Mouse (Mus musculus): ENCODE measurements at regions not wholly inside any gene's neighbourhood (a gene's known extent, or its start where the extent isn't known, plus 50 kb on each side); places are given as distances from the start of the nearest gene placed in this dataset.
"Not testable (repeated sequence)": the region's sequence is repeated elsewhere in the genome, so short reads cannot be mapped to it uniquely, and the experiment has no call there.

- CTCF ChIA-PET: no interaction called here
- DNase-seq (ENCODE audit: low read depth, low spot score): no peak
- in situ Hi-C loops (cut with MboI; ENCODE audit: low pct_unique_long_range_greater_than_20kb): no loop called here
Measured at GRCm38 (mm10) chr1:152241026-152241425, 145.5 kb downstream of the Tsen15 start.

GRCm38 (mm10) chr1:152239376-152239775, 147.1 kb downstream of the Tsen15 start:
- no peak for TF ChIP-seq CTCF (IDR thresholded peaks at IDR 0.05)
- no peak for DNase-seq (ENCODE audit: low read depth, low spot score)
- ATAC-seq: no peak
- CTCF ChIA-PET: no interaction called here
- POLR2A ChIA-PET: no interaction called here
- in situ Hi-C loops (cut with MboI; ENCODE audit: low pct_unique_long_range_greater_than_20kb): no loop called here
- H3K27me3 ChIP-seq: no peaks in the 10 kb centered on the region

More at GRCm38 (mm10) chr1:152241026-152241425, 145.5 kb downstream of the Tsen15 start:
- no peak for ATAC-seq
- no peak for TF ChIP-seq CTCF (IDR thresholded peaks at IDR 0.05)
- POLR2A ChIA-PET: no interaction called here
- H3K27me3 ChIP-seq: no peaks in the 10 kb centered on the region

GRCm38 (mm10) chr1:152235212-152235792, 145.4 kb upstream of the 1700025G04Rik start:
- no peak for TF ChIP-seq CTCF (IDR thresholded peaks at IDR 0.05)
- ChIA-PET CTCF (no interaction called here), POLR2A (no interaction called here)
- in situ Hi-C loops (cut with MboI; ENCODE audit: low pct_unique_long_range_greater_than_20kb): no loop called here
- H3K27me3 ChIP-seq: no peaks in the 10 kb centered on the region
- DNase-seq (ENCODE audit: low read depth, low spot score): no peak
- no peak for ATAC-seq

- CTCF ChIA-PET: no interaction called here
- in situ Hi-C loops (cut with MboI; ENCODE audit: low pct_unique_long_range_greater_than_20kb): no loop called here
Measured at GRCm38 (mm10) chr1:152234716-152235115, 144.8 kb upstream of the 1700025G04Rik start.

GRCm38 (mm10) chr1:152231717-152232202, 141.8 kb upstream of the 1700025G04Rik start:
- POLR2A ChIA-PET: no interaction called here

More at GRCm38 (mm10) chr1:152234716-152235115, 144.8 kb upstream of the 1700025G04Rik start:
- no peak for ATAC-seq
- no peaks in the 10 kb centered on the region for H3K27me3 ChIP-seq
- POLR2A ChIA-PET: no interaction called here
- no peak for DNase-seq (ENCODE audit: low read depth, low spot score)
- TF ChIP-seq CTCF (IDR thresholded peaks at IDR 0.05): no peak

GRCm38 (mm10) chr1:152229709-152230108, 139.8 kb upstream of the 1700025G04Rik start:
- ChIA-PET CTCF (interaction anchor here (1.4 kb wide), 1 partner anchor 10 kb away, joined by 3 read pairs; no protein-coding TSS in a partner anchor), POLR2A (no interaction called here)
- no peaks in the 10 kb centered on the region for H3K27me3 ChIP-seq
- in situ Hi-C loops (cut with MboI; ENCODE audit: low pct_unique_long_range_greater_than_20kb): no loop called here
- ATAC-seq: no peak
- TF ChIP-seq CTCF (IDR thresholded peaks at IDR 0.05): no peak
- no peak for DNase-seq (ENCODE audit: low read depth, low spot score)

More at GRCm38 (mm10) chr1:152231717-152232202, 141.8 kb upstream of the 1700025G04Rik start:
- no peak for DNase-seq (ENCODE audit: low read depth, low spot score)
- CTCF ChIA-PET: interaction anchor here (1.9 kb wide), 1 partner anchor 59 kb away, joined by 5 read pairs; no protein-coding TSS in a partner anchor
- TF ChIP-seq CTCF (IDR thresholded peaks at IDR 0.05): peak; percentile 53
- no peak for ATAC-seq
- no peaks in the 10 kb centered on the region for H3K27me3 ChIP-seq
- in situ Hi-C loops (cut with MboI; ENCODE audit: low pct_unique_long_range_greater_than_20kb): no loop called here

- in situ Hi-C loops (cut with MboI; ENCODE audit: low pct_unique_long_range_greater_than_20kb): no loop called here
- no peak for ATAC-seq
- ChIA-PET CTCF (no interaction called here), POLR2A (no interaction called here)
- H3K27me3 ChIP-seq: no peaks in the 10 kb centered on the region
- no peak for DNase-seq (ENCODE audit: low read depth, low spot score)
- no peak for TF ChIP-seq CTCF (IDR thresholded peaks at IDR 0.05)
Measured at GRCm38 (mm10) chr1:152226049-152226448, 136.1 kb upstream of the 1700025G04Rik start.

DNA sequence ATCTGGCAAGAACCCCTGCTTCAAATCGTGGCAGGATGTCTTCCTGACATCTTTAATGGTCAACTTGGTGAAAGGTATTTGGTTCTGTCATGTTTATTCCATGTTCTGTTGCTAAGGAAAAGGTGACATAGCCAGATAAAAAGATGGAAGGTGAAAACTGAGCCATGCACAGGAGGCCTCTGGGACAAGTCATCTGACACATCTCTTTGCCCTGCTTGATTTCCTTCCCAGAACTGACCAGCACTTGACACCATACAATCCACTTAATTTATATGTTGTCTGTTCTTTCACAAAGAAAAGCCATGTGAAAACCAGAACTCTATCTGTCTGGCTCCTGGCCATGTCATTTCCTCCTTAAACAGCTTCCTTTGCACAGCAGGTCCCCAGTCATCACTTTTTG, 133.7 kb upstream of the 1700025G04Rik start:
- ATAC-seq: no peak
- ChIA-PET POLR2A (no interaction called here), CTCF (no interaction called here)
- DNase-seq (ENCODE audit: low read depth, low spot score): no peak
- H3K27me3 ChIP-seq: no peaks in the 10 kb centered on the region
- in situ Hi-C loops (cut with MboI; ENCODE audit: low pct_unique_long_range_greater_than_20kb): no loop called here
- no peak for TF ChIP-seq CTCF (IDR thresholded peaks at IDR 0.05)

DNA sequence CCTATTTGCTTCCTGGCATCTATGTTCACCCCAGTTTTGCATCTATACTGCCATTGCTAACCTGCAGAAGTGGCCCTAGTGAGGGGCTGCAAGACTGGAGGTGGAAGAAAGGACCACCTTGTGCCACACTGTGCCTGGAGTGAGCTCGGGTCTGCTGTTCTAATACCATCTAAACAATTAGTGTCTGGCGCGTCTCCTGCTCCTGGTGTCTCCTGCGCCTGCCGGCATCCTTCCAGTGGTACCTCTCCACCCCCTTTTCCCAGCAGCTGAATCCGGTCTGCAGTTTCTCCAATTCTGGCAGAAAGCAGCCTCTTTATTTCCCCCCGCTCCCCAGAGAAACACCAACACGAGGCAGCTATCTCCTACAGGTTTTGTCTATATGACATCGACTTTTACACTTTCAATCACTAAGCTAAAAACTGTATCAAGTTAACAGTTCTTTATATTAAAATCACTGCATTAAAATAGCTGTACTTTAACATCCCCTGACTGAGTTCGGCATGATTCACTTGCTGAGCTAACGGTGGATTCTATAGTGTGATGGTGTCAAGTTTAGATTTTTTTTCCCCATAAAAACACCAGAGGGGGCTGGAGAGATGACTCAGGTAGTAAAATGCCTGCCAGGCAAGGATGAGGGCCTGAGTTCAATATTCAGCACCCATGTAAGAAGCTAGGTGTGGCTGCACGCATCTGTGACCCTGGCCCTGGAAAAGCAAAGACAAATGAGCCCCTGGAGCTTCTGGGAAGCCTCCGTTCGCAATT, 131.1 kb upstream of the 1700025G04Rik start:
- TF ChIP-seq CTCF (IDR thresholded peaks at IDR 0.05): peak; percentile 33
- H3K27me3 ChIP-seq: no peaks in the 10 kb centered on the region
- CTCF ChIA-PET: interaction anchor here (1.2 kb wide), 1 partner anchor 126 kb away, joined by 3 read pairs; no protein-coding TSS in a partner anchor
- ATAC-seq (no peak), DNase-seq (ENCODE audit: low read depth, low spot score) (no peak)
- in situ Hi-C loops (cut with MboI; ENCODE audit: low pct_unique_long_range_greater_than_20kb): no loop called here
- POLR2A ChIA-PET: no interaction called here

DNA sequence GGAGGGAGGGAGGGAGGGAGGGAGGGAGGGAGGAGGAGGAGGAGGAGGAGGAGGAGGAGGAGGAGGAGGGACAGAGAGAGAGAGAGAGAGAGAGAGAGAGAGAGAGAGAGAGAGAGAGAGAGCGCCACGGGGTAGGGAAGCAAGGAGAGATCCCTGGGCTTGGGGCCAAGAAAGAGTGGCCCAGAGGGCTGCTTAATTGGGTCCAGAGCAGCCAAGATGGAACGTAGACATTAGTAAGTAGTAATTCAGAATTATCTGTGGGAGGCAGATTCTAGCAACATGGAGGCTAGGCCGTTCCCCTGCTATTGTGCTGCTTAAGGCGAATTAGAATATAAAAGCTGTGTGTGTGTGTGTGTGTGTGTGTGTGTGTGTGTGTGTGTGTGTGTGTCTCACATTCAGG, 129.8 kb upstream of the 1700025G04Rik start:
- in situ Hi-C loops (cut with MboI; ENCODE audit: low pct_unique_long_range_greater_than_20kb): not testable (repeated sequence)

DNA sequence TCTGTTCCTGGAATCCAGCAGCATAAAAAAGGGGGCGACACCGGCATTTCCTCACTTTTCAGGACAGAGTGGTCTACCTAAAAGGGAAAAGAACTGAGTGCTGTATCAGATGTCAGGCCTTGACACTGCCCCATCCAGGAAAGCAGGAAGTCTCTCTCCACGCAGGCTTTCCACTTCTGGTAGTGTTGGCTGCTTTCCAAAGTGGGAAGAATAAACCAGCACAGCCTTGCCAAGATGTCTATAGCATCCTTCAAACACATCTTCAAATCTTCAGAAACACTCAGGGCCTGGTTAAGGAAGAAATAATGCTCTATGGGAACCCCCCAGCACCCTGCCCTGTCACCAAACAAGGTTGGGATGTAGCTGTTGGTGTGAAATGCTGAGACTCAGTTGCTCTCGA, 127.5 kb upstream of the 1700025G04Rik start:
- CTCF ChIA-PET: no interaction called here
- in situ Hi-C loops (cut with MboI; ENCODE audit: low pct_unique_long_range_greater_than_20kb): no loop called here
- H3K27me3 ChIP-seq: no peaks in the 10 kb centered on the region
- ATAC-seq (no peak), DNase-seq (ENCODE audit: low read depth, low spot score) (no peak)
- no peak for TF ChIP-seq CTCF (IDR thresholded peaks at IDR 0.05)
- POLR2A ChIA-PET: no interaction called here

More for the DNA sequence above, 129.8 kb upstream of the 1700025G04Rik start:
- DNase-seq (ENCODE audit: low read depth, low spot score); POLR2A ChIA-PET; H3K27me3 ChIP-seq; ATAC-seq: not testable (repeated sequence)
- CTCF ChIA-PET: interaction anchor here (1.2 kb wide), 2 partner anchors 8 to 9 kb away, joined by 3 read pairs; no protein-coding TSS in a partner anchor

Data from Patski (cell line).